Mouse (Mus musculus) gastrocnemius, adult 18-20 months (tissue): ENCODE results near the gene Limd2. TPM values are rescaled to one million over a fixed set of nuclear protein-coding genes. Genes with fewer than 3 reads are reported as not detected.
"Not testable (repeated sequence)": the region's sequence is repeated elsewhere in the genome, so short reads cannot be mapped to it uniquely, and the experiment has no call there.

Experiments
- DNase-seq: peaks from one replicate; pipeline ENCODE4 v3.0.0; 2021; ENCODE audit warnings: low spot score
- total RNA-seq, 2 experiments: library from RNA; stranded (reverse); gene quantifications; 2 replicates each; pipeline ENCODE4 v1.2.3; 2021

The Limd2 gene
- total RNA-seq, 2 experiments from 2014 or later = 3.2 to 3.6 TPM

DNA sequence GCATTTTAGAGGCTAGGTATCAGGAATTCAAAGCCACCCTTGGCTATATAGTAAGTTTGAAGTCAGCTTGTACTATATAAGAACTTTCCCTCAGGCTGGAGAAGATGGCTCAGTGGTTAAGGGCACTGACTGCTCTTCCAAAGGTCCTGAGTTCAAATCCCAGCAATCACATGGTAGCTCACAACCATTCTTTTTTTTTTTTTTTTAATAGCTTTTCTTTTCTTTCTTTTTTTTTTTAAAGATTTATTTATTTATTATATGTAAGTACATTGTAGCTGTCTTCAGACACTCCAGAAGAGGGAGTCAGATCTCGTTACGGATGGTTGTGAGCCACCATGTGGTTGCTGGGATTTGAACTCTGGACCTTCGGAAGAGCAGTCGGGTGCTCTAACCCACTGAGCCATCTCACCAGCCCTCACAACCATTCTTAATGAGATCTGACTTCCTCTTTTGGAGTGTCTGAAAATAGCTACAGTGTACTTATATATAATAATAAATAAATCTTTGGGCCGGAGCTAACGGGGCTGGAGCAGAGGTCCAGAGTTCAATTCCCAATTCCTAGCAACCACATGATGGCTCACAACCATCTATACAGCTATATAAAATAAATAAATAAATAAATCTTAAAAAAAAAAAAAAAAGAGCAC is 33.8 kb downstream of the Limd2 start:
- not testable (repeated sequence) for DNase-seq

DNA sequence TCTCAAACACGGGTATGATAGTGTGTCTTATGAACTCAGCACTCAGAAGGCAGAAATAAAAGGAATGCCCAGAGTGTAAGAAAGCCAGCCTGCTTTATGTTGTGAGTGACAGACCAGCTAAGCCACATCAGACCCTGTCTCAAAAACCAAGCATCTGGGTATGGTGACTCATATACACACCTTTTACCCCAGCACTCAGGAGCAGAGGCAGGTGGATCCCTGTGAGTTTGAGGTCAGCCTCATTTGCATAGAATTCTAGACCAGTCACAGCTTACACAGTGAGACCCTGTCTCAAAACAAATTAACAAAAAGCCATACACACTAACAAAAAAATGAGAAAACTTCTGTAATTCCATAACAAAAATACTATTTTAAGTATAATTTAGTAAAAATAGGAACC is 34.8 kb downstream of the Limd2 start:
- DNase-seq = no peak

DNA sequence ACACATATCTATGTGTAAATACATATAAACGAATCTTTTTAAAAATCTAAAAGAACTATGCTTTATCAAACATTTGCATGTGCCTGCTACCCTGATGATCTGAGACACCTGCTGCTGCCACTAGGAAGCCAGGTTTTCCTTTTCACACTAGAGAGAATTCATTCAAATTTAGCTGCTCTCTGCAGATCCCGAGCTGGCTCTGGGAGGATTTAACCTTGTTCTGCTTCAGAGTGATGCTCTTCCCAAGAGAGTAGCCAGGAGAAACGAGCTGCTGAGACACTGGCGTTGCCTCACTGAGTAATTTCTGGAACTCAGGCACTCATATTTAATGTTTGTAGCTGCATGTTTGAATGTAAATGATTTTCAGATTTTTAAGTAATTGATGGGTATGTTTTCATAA is 35.9 kb downstream of the Limd2 start:
- DNase-seq = no peak

DNA sequence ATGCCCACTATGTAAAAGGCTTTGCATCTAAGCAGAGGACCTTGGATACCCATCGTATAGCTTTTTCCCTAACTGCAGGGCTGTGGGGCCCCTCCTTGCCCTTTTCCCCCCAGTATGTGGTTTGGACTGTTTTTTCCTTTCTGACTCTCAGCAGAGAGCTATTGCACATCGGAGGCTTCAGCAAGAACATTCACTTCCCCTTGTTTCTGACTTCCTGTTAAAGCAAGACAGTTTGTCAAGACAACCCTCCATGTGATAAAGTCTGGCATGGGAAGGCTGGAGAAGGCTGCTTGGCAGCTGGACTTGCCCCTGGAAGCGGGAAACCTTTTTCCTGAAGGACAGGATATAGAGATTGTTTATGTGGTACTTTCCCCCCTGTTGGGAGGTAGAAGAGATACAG is 37.9 kb downstream of the Limd2 start:
- DNase-seq = peak; percentile 10

DNA sequence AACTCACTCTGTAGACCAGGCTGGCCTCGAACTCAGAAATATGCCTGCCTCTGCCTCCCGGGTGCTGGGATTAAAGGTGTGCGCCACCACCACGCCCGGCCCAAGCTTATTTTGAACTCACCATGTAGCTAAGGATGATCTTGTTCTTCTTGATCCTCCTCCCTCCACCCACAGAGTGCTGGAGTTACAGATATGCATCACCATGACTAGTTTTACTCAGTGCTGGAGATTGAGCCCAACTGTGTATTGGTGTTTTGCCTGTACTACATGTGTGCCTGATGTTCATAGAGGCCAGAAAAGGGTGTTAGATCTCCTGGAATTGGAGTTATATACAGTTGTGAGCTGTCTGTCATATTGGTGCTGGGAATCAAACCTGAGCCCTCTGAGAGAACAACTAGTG is 38.4 kb downstream of the Limd2 start:
- DNase-seq = no peak

DNA sequence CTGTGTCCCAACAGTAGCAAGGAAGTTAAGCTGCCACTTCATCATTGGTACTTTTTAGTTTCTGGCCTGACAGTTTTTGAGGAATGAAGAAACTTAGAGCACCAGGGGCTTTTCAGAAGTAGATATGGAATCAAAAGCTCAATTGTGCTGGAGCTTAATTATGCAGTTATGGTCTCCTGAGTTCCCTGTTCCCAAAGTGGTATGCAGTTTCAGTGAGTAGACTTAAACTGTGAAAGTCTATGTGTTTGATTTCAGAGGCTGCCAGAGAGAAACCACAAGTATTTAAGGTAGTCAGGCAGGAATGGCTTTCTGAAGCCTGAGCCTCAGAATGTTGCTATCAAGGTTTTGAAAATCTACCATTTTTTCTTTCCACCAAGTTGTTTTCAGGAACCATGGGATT is 49.0 kb downstream of the Limd2 start:
- DNase-seq = no peak

Other genes with a start within 250 kb of the Limd2 start
- 1 to 10 TPM; 3.0 to 3.4 TPM for gene Cyb561, start 207.5 kb downstream of the Limd2 start, total RNA-seq
- gene Ace, start 192.9 kb downstream of the Limd2 start, total RNA-seq = 10 to 100 TPM; 19.5 to 19.7 TPM
- gene Ace3, start 166.2 kb downstream of the Limd2 start, total RNA-seq = not detected
- gene Kcnh6, start 152.7 kb downstream of the Limd2 start, total RNA-seq = not detected
- gene Dcaf7, start 124.0 kb downstream of the Limd2 start, total RNA-seq = 10 to 100 TPM; 24.8 to 25.9 TPM
- gene Taco1, start 94.8 kb downstream of the Limd2 start, total RNA-seq = 10 to 100 TPM; 39.7 to 44.4 TPM
- 10 to 100 TPM; 20.9 to 23.2 TPM for gene Map3k3, start 76.2 kb downstream of the Limd2 start, total RNA-seq
- not detected for gene Gm10840, start within 50 bp of the Limd2 start, total RNA-seq
- gene Strada, start 41.3 kb upstream of the Limd2 start, total RNA-seq = 10 to 100 TPM; 13.7 to 14.1 TPM
- gene Ccdc47, start 55.5 kb upstream of the Limd2 start, total RNA-seq = 10 to 100 TPM; 74.0 to 79.0 TPM
- gene Ddx42, start 56.1 kb upstream of the Limd2 start, total RNA-seq = 10 to 100 TPM; 25.8 to 26.2 TPM
- gene Ftsj3, start 95.2 kb upstream of the Limd2 start, total RNA-seq = 10 to 100 TPM; 20.7 to 20.9 TPM
- gene Psmc5, start 95.3 kb upstream of the Limd2 start, total RNA-seq = 100 to 1,000 TPM; 124 to 135 TPM
- 10 to 100 TPM in 1 of 2 experiments, 1 to 10 TPM in 1; 7.8 to 12.0 TPM for gene Smarcd2, start 112.1 kb upstream of the Limd2 start, total RNA-seq
- gene Tcam1, start 115.8 kb upstream of the Limd2 start, total RNA-seq = under 1 TPM; 0.07 to 0.11 TPM
- gene Gh, start 141.0 kb upstream of the Limd2 start, total RNA-seq = not detected
- under 1 TPM; 0.18 to 0.33 TPM for gene Cd79b, start 153.9 kb upstream of the Limd2 start, total RNA-seq
- 100 to 1,000 TPM; 472 to 505 TPM for gene Scn4a, start 192.4 kb upstream of the Limd2 start, total RNA-seq
- 1 to 10 TPM; 4.8 to 5.7 TPM for gene Prr29, start 204.6 kb upstream of the Limd2 start, total RNA-seq
- 1 to 10 TPM; 3.3 to 7.8 TPM for gene Icam2, start 227.2 kb upstream of the Limd2 start, total RNA-seq